Mouse (Mus musculus): ENCODE results near the gene Hmg20b. TPM values are rescaled to one million over a fixed set of nuclear protein-coding genes. Genes with fewer than 3 reads are reported as not detected.

Gene Hmg20b
- polyA plus RNA-seq, 1 experiment from 2014 or later, result 81.9 TPM

- 15% methylated on average over 9 of the region's 9 CpGs for WGBS
- Histone ChIP-seq H3K36me3 (peaks cover 18% of the 10 kb centered on the region), H3K9ac (peak overlapping the region; percentile 52), H3K4me1 (peaks cover 47% of the 10 kb centered on the region), H3K9me3 (no peaks in the 10 kb centered on the region), H3K4me3 (0 out of 2 replicates have a peak overlapping the region, but pooled peaks have one; percentile 4), H3K27me3 (replicated peaks) (no peaks in the 10 kb centered on the region), H3K4me2 (peak overlapping the region; percentile 66), H3K27ac (replicated peaks) (peak overlapping the region; percentile 39; the same call in 1 of the 2 replicates)
- ATAC-seq (ENCODE audit: extremely low read depth, insufficient number of reproducible peaks, low FRiP score, low TSS enrichment), result no peak
Measured at GRCm38 (mm10) chr10:81351678-81352291, 1.5 kb upstream of the Hmg20b start.

GRCm38 (mm10) chr10:81349961-81350350 lies 324 bp downstream of the Hmg20b start:
- peak overlapping the region; percentile 92 for H3K4me2 ChIP-seq
- peak overlapping the region; percentile 88 for H3K27ac ChIP-seq (replicated peaks)
- peaks cover 51% of the 10 kb centered on the region for H3K4me1 ChIP-seq
- peak overlapping the region; percentile 86 for H3K4me3 ChIP-seq
- H3K9ac ChIP-seq, result peak overlapping the region; percentile 97
- 2% methylated on average over 29 of the region's 29 CpGs for WGBS
- no peak for ATAC-seq (ENCODE audit: extremely low read depth, insufficient number of reproducible peaks, low FRiP score, low TSS enrichment)
- H3K36me3 ChIP-seq, result peaks cover 34% of the 10 kb centered on the region
- no peaks in the 10 kb centered on the region for H3K9me3 ChIP-seq
- peaks cover 11% of the 10 kb centered on the region for H3K27me3 ChIP-seq (replicated peaks)

- Histone ChIP-seq H3K36me3 (peaks cover 34% of the 10 kb centered on the region), H3K4me2 (peak overlapping the region; percentile 92), H3K9me3 (no peaks in the 10 kb centered on the region), H3K4me1 (peaks cover 57% of the 10 kb centered on the region), H3K4me3 (peak overlapping the region; percentile 86), H3K27ac (replicated peaks) (peak overlapping the region; percentile 88), H3K27me3 (replicated peaks) (peaks cover 18% of the 10 kb centered on the region), H3K9ac (peak overlapping the region; percentile 97)
- WGBS, result 10% methylated on average over 12 of the region's 12 CpGs
- ATAC-seq (ENCODE audit: extremely low read depth, insufficient number of reproducible peaks, low FRiP score, low TSS enrichment), result no peak
Measured at GRCm38 (mm10) chr10:81349146-81349545, 1.1 kb downstream of the Hmg20b start.

GRCm38 (mm10) chr10:81346453-81347067 lies 3.7 kb downstream of the Hmg20b start:
- no peak for ATAC-seq (ENCODE audit: extremely low read depth, insufficient number of reproducible peaks, low FRiP score, low TSS enrichment)
- peaks cover 63% of the 10 kb centered on the region for H3K4me1 ChIP-seq
- H3K27ac ChIP-seq (replicated peaks), result peak overlapping the region; percentile 59; the same call in 1 of the 2 replicates
- H3K4me3 ChIP-seq, result peak overlapping the region; percentile 36
- no peaks in the 10 kb centered on the region for H3K9me3 ChIP-seq
- 12% methylated on average over 55 of the region's 55 CpGs for WGBS
- H3K36me3 ChIP-seq, result peaks cover 34% of the 10 kb centered on the region
- peaks cover 43% of the 10 kb centered on the region for H3K27me3 ChIP-seq (replicated peaks)
- H3K4me2 ChIP-seq, result peak overlapping the region; percentile 66
- peak overlapping the region; percentile 71 for H3K9ac ChIP-seq

GRCm38 (mm10) chr10:81345162-81345534 lies 5.1 kb downstream of the Hmg20b start:
- Histone ChIP-seq H3K27me3 (replicated peaks) (peaks cover 50% of the 10 kb centered on the region), H3K4me3 (no peak overlapping the region), H3K9ac (no peak overlapping the region; the same call in 1 of the 2 replicates), H3K9me3 (no peaks in the 10 kb centered on the region), H3K4me1 (peaks cover 68% of the 10 kb centered on the region), H3K36me3 (peaks cover 34% of the 10 kb centered on the region), H3K27ac (replicated peaks) (no peak overlapping the region; the same call in 1 of the 2 replicates), H3K4me2 (no peak overlapping the region)
- WGBS, result 77% methylated on average over 4 of the region's 4 CpGs
- no peak for ATAC-seq (ENCODE audit: extremely low read depth, insufficient number of reproducible peaks, low FRiP score, low TSS enrichment)

- Histone ChIP-seq H3K9me3 (no peaks in the 10 kb centered on the region), H3K27me3 (replicated peaks) (peaks cover 50% of the 10 kb centered on the region), H3K36me3 (peaks cover 34% of the 10 kb centered on the region), H3K4me1 (peaks cover 65% of the 10 kb centered on the region), H3K9ac (peak overlapping the region; percentile 37; the same call in 1 of the 2 replicates), H3K27ac (replicated peaks) (no peak overlapping the region; the same call in 1 of the 2 replicates), H3K4me2 (no peak overlapping the region), H3K4me3 (no peak overlapping the region)
- ATAC-seq (ENCODE audit: extremely low read depth, insufficient number of reproducible peaks, low FRiP score, low TSS enrichment), result no peak
- 32% methylated on average over 8 of the region's 8 CpGs for WGBS
Measured at GRCm38 (mm10) chr10:81344421-81345161, 5.7 kb downstream of the Hmg20b start.

- no peak for ATAC-seq (ENCODE audit: extremely low read depth, insufficient number of reproducible peaks, low FRiP score, low TSS enrichment)
- Histone ChIP-seq H3K4me2 (peak within 1 kb of the TSS; percentile 87), H3K9ac (peak within 1 kb of the TSS; percentile 83), H3K9me3 (no peaks in the 10 kb centered on the region), H3K4me1 (peaks cover 51% of the 10 kb centered on the region), H3K36me3 (peaks cover 24% of the 10 kb centered on the region), H3K27ac (replicated peaks) (no peak within 1 kb of the TSS), H3K4me3 (peak within 1 kb of the TSS; percentile 61), H3K27me3 (replicated peaks) (peaks cover 60% of the 10 kb centered on the region)
- 4% methylated on average over 67 of the region's 67 CpGs for WGBS
Measured at GRCm38 (mm10) chr10:81342686-81343505, 7.4 kb downstream of the Hmg20b start, which contains the start of gene Gipc3. TSS of gene Gipc3 (minus strand) at chr10:81343266.

- Histone ChIP-seq H3K4me2 (no peak overlapping the region), H3K36me3 (peaks cover 14% of the 10 kb centered on the region), H3K27me3 (replicated peaks) (peaks cover 69% of the 10 kb centered on the region), H3K4me3 (no peak overlapping the region), H3K4me1 (peaks cover 41% of the 10 kb centered on the region), H3K27ac (replicated peaks) (no peak overlapping the region), H3K9me3 (no peaks in the 10 kb centered on the region), H3K9ac (no peak overlapping the region)
- 37% methylated on average over 16 of the region's 16 CpGs for WGBS
- ATAC-seq (ENCODE audit: extremely low read depth, insufficient number of reproducible peaks, low FRiP score, low TSS enrichment), result no peak
Measured at GRCm38 (mm10) chr10:81341333-81341949, 8.8 kb downstream of the Hmg20b start.

GRCm38 (mm10) chr10:81340551-81341332 lies 9.5 kb downstream of the Hmg20b start:
- no peak overlapping the region for H3K9ac ChIP-seq
- no peak overlapping the region for H3K27ac ChIP-seq (replicated peaks)
- no peak for ATAC-seq (ENCODE audit: extremely low read depth, insufficient number of reproducible peaks, low FRiP score, low TSS enrichment)
- no peak overlapping the region for H3K4me2 ChIP-seq
- no peak overlapping the region for H3K4me3 ChIP-seq
- H3K27me3 ChIP-seq (replicated peaks), result peaks cover 66% of the 10 kb centered on the region
- no peaks in the 10 kb centered on the region for H3K9me3 ChIP-seq
- peaks cover 7% of the 10 kb centered on the region for H3K36me3 ChIP-seq
- 38% methylated on average over 17 of the region's 17 CpGs for WGBS
- peaks cover 45% of the 10 kb centered on the region for H3K4me1 ChIP-seq

GRCm38 (mm10) chr10:81336558-81336957 lies 13.7 kb downstream of the Hmg20b start:
- peak overlapping the region; percentile 52; the same call in 1 of the 2 replicates for H3K9ac ChIP-seq

More at GRCm38 (mm10) chr10:81336558-81336957, 13.7 kb downstream of the Hmg20b start:
- no peak overlapping the region for H3K4me2 ChIP-seq
- H3K27me3 ChIP-seq (replicated peaks), result peaks cover 41% of the 10 kb centered on the region
- peaks cover 52% of the 10 kb centered on the region for H3K4me1 ChIP-seq
- no peak overlapping the region for H3K4me3 ChIP-seq
- H3K9me3 ChIP-seq, result no peaks in the 10 kb centered on the region
- WGBS, result 84% methylated on average over 4 of the region's 4 CpGs
- peaks cover 10% of the 10 kb centered on the region; the same call in 1 of the 2 replicates for H3K36me3 ChIP-seq
- peak overlapping the region; percentile 72 for H3K27ac ChIP-seq (replicated peaks)
- no peak for ATAC-seq (ENCODE audit: extremely low read depth, insufficient number of reproducible peaks, low FRiP score, low TSS enrichment)
